Mouse (Mus musculus): Measurements from ENCODE around the gene Olfr820. TPM values are rescaled to one million over a fixed set of nuclear protein-coding genes. Genes with fewer than 3 reads are reported as not detected.

The Olfr820 gene
- polyA plus RNA-seq, 1 experiment from 2014 or later: not detected

Other genes starting within 250 kb of the Olfr820 start
- not detected in 2 replicates for gene Olfr808, start 247.1 kb upstream of the Olfr820 start, polyA plus RNA-seq (2016; fragmentation: Nextera tagmentation; extraction: Ambion mirVana)
- gene Olfr809, start 238.0 kb upstream of the Olfr820 start, polyA plus RNA-seq (2016; fragmentation: Nextera tagmentation; extraction: Ambion mirVana): not detected in 2 replicates
- gene Olfr810, start 217.7 kb upstream of the Olfr820 start, polyA plus RNA-seq (2016; fragmentation: Nextera tagmentation; extraction: Ambion mirVana): not detected in 2 replicates
- gene Olfr811, start 208.2 kb upstream of the Olfr820 start, polyA plus RNA-seq (2016; fragmentation: Nextera tagmentation; extraction: Ambion mirVana): not detected in 2 replicates
- not detected in 2 replicates for gene Olfr812, start 166.5 kb upstream of the Olfr820 start, polyA plus RNA-seq (2016; fragmentation: Nextera tagmentation; extraction: Ambion mirVana)
- not detected in 2 replicates for gene Olfr813, start 157.3 kb upstream of the Olfr820 start, polyA plus RNA-seq (2016; fragmentation: Nextera tagmentation; extraction: Ambion mirVana)
- gene Olfr814, start 132.8 kb upstream of the Olfr820 start, polyA plus RNA-seq (2016; fragmentation: Nextera tagmentation; extraction: Ambion mirVana): not detected in 2 replicates
- gene Olfr815, start 106.8 kb upstream of the Olfr820 start, polyA plus RNA-seq (2016; fragmentation: Nextera tagmentation; extraction: Ambion mirVana): not detected in 2 replicates
- gene Olfr816, start 97.0 kb upstream of the Olfr820 start, polyA plus RNA-seq (2016; fragmentation: Nextera tagmentation; extraction: Ambion mirVana): not detected in 2 replicates
- gene Olfr818, start 63.5 kb upstream of the Olfr820 start, polyA plus RNA-seq (2016; fragmentation: Nextera tagmentation; extraction: Ambion mirVana): not detected in 2 replicates
- not detected in 2 replicates for gene Olfr819, start 45.4 kb upstream of the Olfr820 start, polyA plus RNA-seq (2016; fragmentation: Nextera tagmentation; extraction: Ambion mirVana)
- not detected in 2 replicates for gene Olfr247, start 36.5 kb upstream of the Olfr820 start, polyA plus RNA-seq (2016; fragmentation: Nextera tagmentation; extraction: Ambion mirVana)
- gene Gm10310, start 27.6 kb upstream of the Olfr820 start, polyA plus RNA-seq (2016; fragmentation: Nextera tagmentation; extraction: Ambion mirVana): not detected in 2 replicates
- not detected in 2 replicates for gene Olfr821, start 17.7 kb downstream of the Olfr820 start, polyA plus RNA-seq (2016; fragmentation: Nextera tagmentation; extraction: Ambion mirVana)
- gene Olfr822, start 58.6 kb downstream of the Olfr820 start, polyA plus RNA-seq (2016; fragmentation: Nextera tagmentation; extraction: Ambion mirVana): not detected in 2 replicates
- not detected in 2 replicates for gene Olfr823, start 102.8 kb downstream of the Olfr820 start, polyA plus RNA-seq (2016; fragmentation: Nextera tagmentation; extraction: Ambion mirVana)
- not detected in 2 replicates for gene Olfr824, start 117.4 kb downstream of the Olfr820 start, polyA plus RNA-seq (2016; fragmentation: Nextera tagmentation; extraction: Ambion mirVana)
- gene Olfr825, start 154.1 kb downstream of the Olfr820 start, polyA plus RNA-seq (2016; fragmentation: Nextera tagmentation; extraction: Ambion mirVana): not detected in 2 replicates
- not detected in 2 replicates for gene Olfr826, start 171.6 kb downstream of the Olfr820 start, polyA plus RNA-seq (2016; fragmentation: Nextera tagmentation; extraction: Ambion mirVana)
- not detected in 2 replicates for gene Olfr827, start 201.8 kb downstream of the Olfr820 start, polyA plus RNA-seq (2016; fragmentation: Nextera tagmentation; extraction: Ambion mirVana)

All from hindbrain, embryonic 12.5 days (tissue).